Mouse (Mus musculus) heart, adult 2 months (tissue): ENCODE measurements at regions not wholly inside any gene's neighbourhood (a gene's known extent, or its start where the extent isn't known, plus 50 kb on each side); places are given as distances from the start of the nearest gene placed in this dataset.

Experiments used
- CTCF ChIP-seq: fragments of 200-600 bp; IDR thresholded peaks from 2 replicates; pipeline ENCODE4 v1.8.1; 2022; ENCODE audit warnings: antibody characterized with exemption, mild to moderate bottlenecking, moderate library complexity
- EP300 ChIP-seq: fragments of 200-500 bp; IDR thresholded peaks from 2 replicates; pipeline ENCODE4 v1.6.1; 2011; ENCODE audit warnings: low read depth, low read length, control low read depth; ENCODE audit not compliant: insufficient read depth

- TF ChIP-seq CTCF (no peak), EP300 (no peak)
Measured at GRCm38 (mm10) chr3:121597988-121598387, 65.8 kb upstream of the Slc44a3 start.
